Mouse (Mus musculus) kidney, adult 2 months (tissue): ENCODE measurements around the gene Gpr1.

Source experiments
- CTCF ChIP-seq: fragments of 200-500 bp; conservative IDR thresholded peaks from 2 replicates; pipeline ENCODE4 v1.5.1; 2011; ENCODE audit warnings: low read depth, mild to moderate bottlenecking, control low read depth, low read length, moderate library complexity, mixed read lengths; ENCODE audit not compliant: insufficient read depth, insufficient read length
- POLR2A ChIP-seq: fragments of 200-500 bp; IDR thresholded peaks from one replicate; pipeline ENCODE4 v1.6.1; 2011; ENCODE audit warnings: low read depth, low read length, control low read depth

- TF ChIP-seq POLR2A (no peak), CTCF (no peak)
Observed at GRCm38 (mm10) chr1:63182212-63182611, 32.1 kb downstream of the Gpr1 start.
